Mouse (Mus musculus) gastrocnemius, postnatal 25 days (tissue): ENCODE results near the gene Fxyd2. TPM values are rescaled to one million over a fixed set of nuclear protein-coding genes. Genes with fewer than 3 reads are reported as not detected.

Experiments
- DNase-seq: peaks from one replicate; pipeline ENCODE4 v3.0.0; 2022
- total RNA-seq, 2 experiments: library from RNA; stranded (reverse); gene quantifications; 1 replicate in 1 of 2; 2 replicates in 1 of 2; pipeline ENCODE4 v1.2.3; 2021

Gene Fxyd2
- total RNA-seq, 2 experiments from 2014 or later = 1.4 to 2.0 TPM

DNA sequence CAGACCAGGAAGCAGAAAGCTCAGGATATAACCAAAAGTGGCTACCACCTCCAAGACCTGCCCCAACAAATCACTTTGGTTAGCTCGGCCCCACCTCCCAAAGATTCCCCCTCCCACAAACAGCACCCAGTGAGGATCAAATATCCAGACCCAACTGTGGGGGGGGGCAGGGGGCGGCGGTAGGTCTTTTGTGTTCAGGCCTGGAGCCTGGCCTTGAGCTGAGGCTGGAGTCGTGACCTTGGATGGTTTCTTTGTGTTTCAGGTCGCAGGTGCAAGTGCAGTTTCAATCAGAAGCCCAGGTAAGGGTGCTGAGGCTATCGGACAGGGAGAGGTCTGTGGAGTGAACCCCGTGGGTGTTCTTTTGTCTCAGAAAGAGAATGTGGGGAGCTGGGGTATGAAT lies 8.2 kb upstream of the Fxyd2 start:
- DNase-seq = no peak

DNA sequence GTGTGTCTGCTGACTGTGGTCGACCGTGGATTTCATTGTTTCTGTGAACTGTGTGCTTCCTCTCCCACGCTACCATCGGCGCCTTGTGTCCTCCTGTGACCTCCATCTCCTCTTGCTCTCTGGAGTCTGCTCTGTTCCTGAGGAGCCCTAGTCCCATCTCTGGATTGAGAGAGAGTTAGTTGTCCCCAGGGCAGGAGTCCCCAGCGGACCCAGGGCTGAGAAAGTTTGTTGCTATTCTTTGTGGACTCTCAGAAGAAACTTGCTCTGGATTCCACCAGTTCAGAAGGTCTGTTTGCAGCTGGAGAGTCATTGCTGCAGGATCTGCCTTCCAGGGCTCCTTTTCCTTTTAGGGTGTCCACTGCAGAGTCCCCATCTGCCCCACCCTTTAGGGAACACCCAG lies 4.3 kb upstream of the Fxyd2 start:
- no peak for DNase-seq

- no peak for DNase-seq
Observed at GRCm38 (mm10) chr9:45395796-45396195, 3.7 kb upstream of the Fxyd2 start.

DNA sequence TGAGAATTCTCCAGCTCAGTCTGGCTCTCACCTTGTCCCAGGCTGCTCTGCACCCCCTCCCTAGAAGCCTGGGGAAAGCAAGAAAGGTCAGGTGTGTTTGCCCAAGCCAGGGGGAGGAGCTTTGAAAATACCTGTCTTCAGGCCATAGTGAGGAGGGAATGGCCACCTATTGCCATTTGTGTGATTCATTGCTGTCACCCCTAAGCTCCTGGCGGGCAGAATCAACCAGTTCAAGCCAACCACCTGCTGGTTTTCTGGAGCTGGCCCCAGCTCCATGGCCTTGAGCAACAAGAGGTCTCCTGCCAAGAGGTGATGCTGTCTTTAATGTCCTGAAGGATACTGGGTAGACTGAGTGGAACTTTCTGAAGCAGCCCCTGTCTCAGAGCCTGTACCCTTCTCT lies 1.1 kb upstream of the Fxyd2 start:
- peak; percentile 44 for DNase-seq

DNA sequence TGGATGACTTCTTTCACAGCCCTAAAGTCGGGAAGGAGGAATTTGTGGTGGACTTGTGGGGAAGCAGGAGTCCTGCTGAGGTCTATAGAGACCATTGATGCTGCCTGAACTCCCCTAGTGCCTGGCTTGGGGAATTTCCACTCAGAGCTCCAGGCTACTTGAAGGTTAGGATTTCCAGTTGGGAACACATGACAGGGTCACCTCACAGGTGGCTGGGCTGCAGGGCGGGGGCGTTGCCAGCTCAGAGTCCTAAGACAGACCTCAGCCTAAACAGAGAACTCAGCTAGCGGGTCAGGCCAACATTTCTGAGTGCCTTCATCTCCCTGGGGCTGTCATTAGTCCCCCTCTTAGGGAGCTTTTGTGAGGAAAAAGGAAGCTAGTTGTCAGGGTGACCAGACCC lies 2.4 kb downstream of the Fxyd2 start:
- no peak for DNase-seq

GRCm38 (mm10) chr9:45402957-45403356 lies 3.5 kb downstream of the Fxyd2 start:
- no peak for DNase-seq

DNA sequence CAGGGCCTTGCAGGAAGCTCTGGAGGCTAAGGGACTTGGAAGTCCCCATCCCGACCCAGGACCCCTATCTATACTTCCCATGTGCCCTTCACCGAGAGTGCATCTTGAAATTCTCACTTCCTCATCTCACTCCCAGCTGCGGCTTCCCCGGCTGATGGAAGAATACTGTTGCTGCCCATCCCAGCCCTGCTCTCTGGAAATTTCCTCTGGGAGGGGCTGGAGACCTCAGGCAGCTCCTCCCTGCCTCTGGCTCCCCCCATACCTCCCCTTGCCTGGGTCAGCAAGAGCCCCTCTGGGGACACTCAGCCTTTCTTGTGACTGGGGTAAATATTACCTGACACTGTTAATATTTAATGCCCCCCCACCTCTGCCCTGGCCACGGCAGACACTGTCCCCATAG lies 6.2 kb downstream of the Fxyd2 start:
- DNase-seq = peak; percentile 28

DNA sequence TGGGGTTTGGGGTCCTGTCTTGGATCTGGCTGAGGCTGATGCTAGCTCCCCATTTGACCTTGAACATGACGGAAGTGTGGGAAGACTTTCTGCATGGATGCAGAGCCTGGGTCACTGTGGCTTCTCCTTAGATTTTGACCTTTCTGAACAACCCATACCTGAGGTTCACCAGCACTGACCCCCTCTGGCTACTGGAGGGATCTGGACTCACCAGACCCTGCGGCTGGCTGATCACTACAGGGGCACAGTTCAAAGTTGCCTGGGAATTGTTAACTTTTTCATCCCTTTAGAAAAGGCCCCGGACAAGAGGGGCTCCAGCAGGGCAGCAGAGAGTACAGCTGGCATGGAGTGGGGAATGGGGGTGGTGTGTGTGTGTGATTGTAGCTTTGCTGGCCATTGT lies 7.3 kb downstream of the Fxyd2 start:
- no peak for DNase-seq

DNA sequence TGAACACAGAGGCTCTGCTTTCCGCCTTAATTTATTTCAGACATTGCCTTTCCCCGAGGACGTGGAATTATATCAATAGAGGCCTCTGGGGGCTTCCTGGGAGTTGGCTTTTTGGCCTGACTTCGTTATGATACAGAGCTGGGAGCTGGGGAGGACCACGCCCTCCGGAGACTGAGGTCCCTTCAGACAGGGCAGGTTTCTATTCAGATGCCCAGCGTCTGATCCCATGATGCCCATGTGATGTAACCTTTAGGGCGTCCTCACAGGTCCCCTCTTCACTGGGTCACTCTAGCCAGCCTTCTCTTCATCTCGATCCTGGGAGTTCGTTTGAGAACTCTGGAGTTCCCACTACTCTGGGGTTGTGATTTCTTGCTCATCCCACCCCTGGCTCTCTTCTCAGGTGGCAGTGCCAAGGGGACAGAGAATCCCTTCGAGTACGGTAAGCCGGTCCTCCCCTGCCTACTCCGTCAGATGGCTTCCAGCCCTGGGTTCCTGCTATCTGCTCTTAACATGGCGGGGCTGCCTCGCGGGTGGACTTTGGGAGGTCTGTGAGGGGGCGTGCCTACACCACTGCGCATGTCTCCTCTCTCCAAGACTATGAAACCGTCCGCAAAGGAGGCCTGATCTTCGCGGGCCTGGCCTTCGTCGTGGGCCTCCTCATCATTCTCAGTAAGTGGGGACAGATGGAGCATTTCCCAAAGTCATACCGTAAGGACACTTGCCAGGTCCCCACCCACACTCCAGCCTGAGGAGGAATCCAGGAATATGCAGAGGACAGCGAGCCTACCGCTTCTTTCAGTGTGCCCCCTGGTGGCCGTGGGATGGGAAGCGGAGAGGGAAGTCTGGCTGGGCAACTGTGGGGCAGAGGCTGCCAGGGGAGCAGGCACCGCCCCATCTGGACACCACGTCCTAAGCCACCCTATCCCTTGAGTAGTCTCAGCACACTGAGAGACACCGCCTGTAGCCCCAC lies 8.5 kb downstream of the Fxyd2 start:
- peak; percentile 74 for DNase-seq

GRCm38 (mm10) chr9:45410193-45410592 lies 10.7 kb downstream of the Fxyd2 start:
- no peak for DNase-seq

GRCm38 (mm10) chr9:45410614-45411013 lies 11.1 kb downstream of the Fxyd2 start:
- no peak for DNase-seq

GRCm38 (mm10) chr9:45411111-45411510 lies 11.6 kb downstream of the Fxyd2 start:
- no peak for DNase-seq

DNA sequence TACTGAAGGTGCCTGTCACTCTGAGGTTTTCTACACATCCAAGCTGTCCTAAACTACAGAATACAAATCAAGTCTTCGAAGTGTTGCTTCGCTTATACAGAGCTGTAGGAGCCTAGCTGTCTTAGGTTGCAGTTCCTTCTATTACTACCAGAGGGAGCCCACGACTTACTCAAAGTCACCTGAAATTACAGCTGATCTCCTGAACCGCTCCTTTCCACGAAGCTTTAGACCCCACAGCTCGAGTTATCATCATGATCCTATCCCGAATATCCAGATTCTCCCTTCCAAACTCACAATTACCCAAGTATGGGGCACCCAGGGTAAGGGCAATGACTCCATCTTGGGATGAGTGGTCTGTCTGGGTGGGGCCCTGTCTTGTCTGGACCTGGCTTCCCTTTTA lies 12.3 kb downstream of the Fxyd2 start:
- no peak for DNase-seq

DNA sequence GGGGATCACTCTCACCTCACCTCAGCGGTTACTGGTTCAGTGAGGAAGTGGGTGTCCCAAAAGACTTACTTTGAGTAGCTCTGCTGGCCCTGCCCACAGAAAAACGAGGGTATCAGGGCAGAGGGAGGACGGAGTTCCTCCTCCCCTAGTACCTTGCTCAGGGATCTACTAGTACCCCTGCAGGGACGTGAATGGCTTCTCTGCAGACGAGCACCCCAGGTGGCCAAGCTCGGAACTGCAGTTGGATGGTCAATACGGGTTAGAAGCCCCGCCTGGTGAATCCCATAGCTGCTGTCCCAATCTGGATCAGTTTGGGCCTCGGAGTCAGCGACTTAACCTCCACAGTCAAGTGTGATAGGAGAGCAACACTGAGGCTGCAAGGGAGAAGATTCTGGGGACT lies 12.8 kb downstream of the Fxyd2 start:
- peak; percentile 64 for DNase-seq

GRCm38 (mm10) chr9:45412700-45413477 lies 13.4 kb downstream of the Fxyd2 start:
- no peak for DNase-seq

- DNase-seq = no peak
Observed at GRCm38 (mm10) chr9:45413478-45414140, 14.1 kb downstream of the Fxyd2 start.

DNA sequence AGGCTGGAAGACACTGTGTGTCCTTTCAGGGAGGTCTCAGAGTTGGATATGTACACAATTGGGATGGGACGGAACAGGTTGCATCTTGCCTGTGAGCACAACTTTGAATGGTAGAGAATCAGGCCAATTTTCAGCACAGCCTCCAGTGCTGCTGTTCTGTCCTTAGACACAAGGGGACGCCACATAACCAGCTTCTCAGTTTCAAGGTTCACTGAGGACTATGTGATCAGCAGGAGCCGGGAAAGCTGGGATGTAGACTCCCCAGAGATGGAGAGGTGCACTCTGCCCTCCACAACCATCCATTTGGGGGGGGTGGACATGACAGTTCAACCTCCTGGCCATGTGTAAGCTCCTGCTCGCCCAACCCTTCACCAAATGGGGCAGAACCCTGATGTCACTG lies 16.4 kb downstream of the Fxyd2 start:
- DNase-seq = no peak

DNA sequence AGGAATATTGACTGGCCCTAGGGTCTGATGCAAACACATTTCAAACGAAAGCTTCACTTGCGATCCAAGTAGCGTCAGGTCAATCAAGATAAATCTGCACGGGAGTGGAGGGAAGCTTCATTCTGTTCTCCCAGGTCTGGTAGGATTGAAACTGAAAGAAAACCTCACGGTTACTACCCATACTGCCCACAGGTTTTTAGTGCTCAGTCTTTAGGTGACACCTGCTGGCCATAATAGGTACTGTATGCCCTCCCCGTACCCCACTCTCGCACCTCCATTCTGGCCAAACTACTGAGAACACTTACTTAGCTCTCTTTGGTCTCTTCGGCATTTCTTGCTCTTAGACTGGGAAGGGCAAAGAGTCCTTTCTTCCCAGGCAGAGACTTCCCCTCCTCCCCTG lies 17.8 kb downstream of the Fxyd2 start:
- DNase-seq = no peak

- no peak for DNase-seq
Observed at GRCm38 (mm10) chr9:45418252-45418651, 18.8 kb downstream of the Fxyd2 start.

DNA sequence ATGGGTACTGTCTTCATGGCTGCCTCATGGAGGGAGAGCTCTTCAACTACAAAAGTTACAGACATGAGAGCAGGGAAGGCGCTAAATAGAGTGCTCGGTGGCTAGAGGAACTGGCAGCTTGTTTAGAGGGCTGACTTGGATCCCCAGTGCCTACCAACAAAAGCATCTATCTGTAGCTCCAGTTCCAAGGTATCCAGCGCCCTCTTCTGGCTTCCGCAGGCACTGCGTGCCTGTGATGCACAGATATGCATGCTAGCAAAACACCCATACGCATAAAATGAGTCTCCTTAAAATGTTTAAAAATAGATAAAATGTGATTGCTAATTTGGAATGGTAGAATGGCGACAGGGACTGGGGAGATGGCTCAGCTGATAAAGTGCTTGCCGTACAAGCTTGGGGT lies 21.7 kb downstream of the Fxyd2 start:
- no peak for DNase-seq

DNA sequence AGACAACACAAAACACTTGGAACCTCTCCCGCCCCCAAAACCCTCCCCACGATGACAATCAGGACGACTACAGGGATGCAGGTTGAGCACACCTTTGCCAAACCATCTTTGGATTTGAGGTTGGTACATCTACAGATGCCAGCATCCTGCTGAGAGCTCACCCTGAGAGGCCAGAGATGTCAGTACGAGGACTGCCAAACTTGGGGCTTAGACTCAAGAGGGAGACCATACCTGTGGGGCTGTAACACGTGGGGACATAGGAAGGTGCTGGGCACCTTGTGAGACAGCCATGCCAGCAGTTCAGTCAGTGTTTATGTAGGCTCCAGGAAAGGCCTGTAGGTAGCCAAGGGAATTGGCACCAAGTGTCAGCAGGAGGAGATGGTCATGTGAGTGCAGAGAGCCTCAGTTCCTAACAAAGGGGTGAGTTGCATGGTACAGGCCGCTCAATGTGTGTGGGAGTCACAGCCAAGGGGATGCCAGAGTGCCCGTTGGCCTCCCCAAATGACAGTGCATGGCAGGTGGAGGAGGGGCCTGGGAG lies 23.4 kb downstream of the Fxyd2 start:
- DNase-seq = no peak

- DNase-seq = no peak
Observed at GRCm38 (mm10) chr9:45426456-45426855, 27.0 kb downstream of the Fxyd2 start, which contains the start of gene Dscaml1. Gene Dscaml1 (plus strand): TSS chr9:45426628.
